Mouse (Mus musculus): Measurements from ENCODE around the gene Fer. TPM values are rescaled to one million over a fixed set of nuclear protein-coding genes. Genes with fewer than 3 reads are reported as not detected.
A peak's percentile ranks its signal among the peaks of the same experiment; 100 is the strongest.

The Fer gene
- polyA plus RNA-seq, 1 experiment from 2014 or later = 33.8 TPM

- no peak; the same call in 1 of the 2 replicates for ATAC-seq (ENCODE audit: low FRiP score, low read depth)
- no peaks in the 10 kb centered on the region for H3K36me3 ChIP-seq
- no peak overlapping the region for H3K9ac ChIP-seq
- H3K4me1 ChIP-seq (replicated peaks) = peaks cover 10% of the 10 kb centered on the region
- H3K4me2 ChIP-seq = no peak overlapping the region
- no peaks in the 10 kb centered on the region for H3K27me3 ChIP-seq
- no peak overlapping the region for H3K4me3 ChIP-seq
- 54% methylated on average over 3 of the region's 3 CpGs for WGBS
- no peak overlapping the region for H3K27ac ChIP-seq (replicated peaks)
- H3K9me3 ChIP-seq = no peaks in the 10 kb centered on the region
Measured at GRCm38 (mm10) chr17:64100172-64100510, 237.3 kb downstream of the Fer start.

- Histone ChIP-seq H3K36me3 (no peaks in the 10 kb centered on the region), H3K9ac (no peak overlapping the region), H3K4me1 (replicated peaks) (peaks cover 4% of the 10 kb centered on the region; the same call in 1 of the 2 replicates), H3K4me3 (no peak overlapping the region), H3K9me3 (no peaks in the 10 kb centered on the region), H3K4me2 (no peak overlapping the region), H3K27ac (replicated peaks) (no peak overlapping the region), H3K27me3 (no peaks in the 10 kb centered on the region)
- WGBS = 96% methylated on average over 5 of the region's 5 CpGs
- ATAC-seq (ENCODE audit: low FRiP score, low read depth) = no peak
Measured at GRCm38 (mm10) chr17:64108773-64109172, 245.9 kb downstream of the Fer start.

- Histone ChIP-seq H3K4me2 (no peak overlapping the region), H3K9ac (no peak overlapping the region), H3K36me3 (no peaks in the 10 kb centered on the region), H3K27ac (replicated peaks) (no peak overlapping the region), H3K4me3 (no peak overlapping the region), H3K4me1 (replicated peaks) (peaks cover 4% of the 10 kb centered on the region; the same call in 1 of the 2 replicates), H3K9me3 (no peaks in the 10 kb centered on the region), H3K27me3 (no peaks in the 10 kb centered on the region)
- no peak for ATAC-seq (ENCODE audit: low FRiP score, low read depth)
- 58% methylated on average over 8 of the region's 8 CpGs for WGBS
Measured at GRCm38 (mm10) chr17:64109871-64110270, 247.0 kb downstream of the Fer start.

GRCm38 (mm10) chr17:64113625-64114024 lies 250.8 kb downstream of the Fer start:
- Histone ChIP-seq H3K4me2 (no peak overlapping the region), H3K9ac (no peak overlapping the region), H3K27ac (replicated peaks) (no peak overlapping the region), H3K27me3 (no peaks in the 10 kb centered on the region), H3K4me1 (replicated peaks) (peaks cover 4% of the 10 kb centered on the region; the same call in 1 of the 2 replicates), H3K4me3 (no peak overlapping the region), H3K36me3 (no peaks in the 10 kb centered on the region), H3K9me3 (no peaks in the 10 kb centered on the region)
- ATAC-seq (ENCODE audit: low FRiP score, low read depth) = no peak
- WGBS = 89% methylated on average over 5 of the region's 5 CpGs

GRCm38 (mm10) chr17:64116762-64117161 lies 253.9 kb downstream of the Fer start:
- no peak overlapping the region for H3K4me2 ChIP-seq

GRCm38 (mm10) chr17:64119697-64120288 lies 256.9 kb downstream of the Fer start:
- no peak overlapping the region for H3K9ac ChIP-seq
- no peaks in the 10 kb centered on the region for H3K4me1 ChIP-seq (replicated peaks)
- no peak overlapping the region for H3K4me3 ChIP-seq
- no peaks in the 10 kb centered on the region for H3K9me3 ChIP-seq
- H3K27me3 ChIP-seq = no peaks in the 10 kb centered on the region
- no peak overlapping the region for H3K27ac ChIP-seq (replicated peaks)
- no peak overlapping the region for H3K4me2 ChIP-seq
- ATAC-seq (ENCODE audit: low FRiP score, low read depth) = no peak
- H3K36me3 ChIP-seq = no peaks in the 10 kb centered on the region
- 80% methylated on average over 5 of the region's 5 CpGs for WGBS

More at GRCm38 (mm10) chr17:64116762-64117161, 253.9 kb downstream of the Fer start:
- no peak overlapping the region for H3K27ac ChIP-seq (replicated peaks)
- H3K4me1 ChIP-seq (replicated peaks) = no peaks in the 10 kb centered on the region
- H3K9me3 ChIP-seq = no peaks in the 10 kb centered on the region
- WGBS = 66% methylated on average over 6 of the region's 6 CpGs
- H3K27me3 ChIP-seq = no peaks in the 10 kb centered on the region
- no peak overlapping the region for H3K9ac ChIP-seq
- ATAC-seq (ENCODE audit: low FRiP score, low read depth) = no peak
- H3K36me3 ChIP-seq = no peaks in the 10 kb centered on the region
- H3K4me3 ChIP-seq = no peak overlapping the region

GRCm38 (mm10) chr17:64122556-64122955 lies 259.7 kb downstream of the Fer start:
- Histone ChIP-seq H3K9ac (no peak overlapping the region), H3K4me2 (no peak overlapping the region), H3K4me3 (no peak overlapping the region), H3K9me3 (no peaks in the 10 kb centered on the region), H3K36me3 (no peaks in the 10 kb centered on the region), H3K27ac (replicated peaks) (no peak overlapping the region), H3K27me3 (no peaks in the 10 kb centered on the region), H3K4me1 (replicated peaks) (no peaks in the 10 kb centered on the region)
- 88% methylated on average over 11 of the region's 11 CpGs for WGBS
- no peak for ATAC-seq (ENCODE audit: low FRiP score, low read depth)

GRCm38 (mm10) chr17:64123732-64124131 lies 260.9 kb downstream of the Fer start:
- Histone ChIP-seq H3K4me3 (no peak overlapping the region), H3K27me3 (no peaks in the 10 kb centered on the region), H3K9me3 (no peaks in the 10 kb centered on the region), H3K36me3 (no peaks in the 10 kb centered on the region), H3K9ac (no peak overlapping the region), H3K4me2 (no peak overlapping the region), H3K27ac (replicated peaks) (no peak overlapping the region), H3K4me1 (replicated peaks) (no peaks in the 10 kb centered on the region)
- WGBS = 75% methylated on average over 3 of the region's 3 CpGs
- ATAC-seq (ENCODE audit: low FRiP score, low read depth) = no peak

GRCm38 (mm10) chr17:64126904-64127303 lies 264.0 kb downstream of the Fer start:
- no peak for ATAC-seq (ENCODE audit: low FRiP score, low read depth)
- Histone ChIP-seq H3K27me3 (no peaks in the 10 kb centered on the region), H3K36me3 (no peaks in the 10 kb centered on the region), H3K4me2 (no peak overlapping the region), H3K9ac (no peak overlapping the region), H3K27ac (replicated peaks) (no peak overlapping the region), H3K9me3 (no peaks in the 10 kb centered on the region), H3K4me3 (no peak overlapping the region), H3K4me1 (replicated peaks) (peaks cover 7% of the 10 kb centered on the region; the same call in 1 of the 2 replicates)
- WGBS = 92% methylated on average over 5 of the region's 5 CpGs

- Histone ChIP-seq H3K36me3 (no peaks in the 10 kb centered on the region), H3K27me3 (no peaks in the 10 kb centered on the region), H3K27ac (replicated peaks) (no peak overlapping the region; the same call in 1 of the 2 replicates)
Measured at GRCm38 (mm10) chr17:64129750-64130149, 266.9 kb downstream of the Fer start.

GRCm38 (mm10) chr17:64130356-64130755 lies 267.5 kb downstream of the Fer start:
- H3K4me3 ChIP-seq = no peak overlapping the region
- WGBS = 47% methylated on average over 3 of the region's 3 CpGs
- no peaks in the 10 kb centered on the region for H3K27me3 ChIP-seq
- no peaks in the 10 kb centered on the region for H3K36me3 ChIP-seq
- H3K27ac ChIP-seq (replicated peaks) = no peak overlapping the region; the same call in 1 of the 2 replicates
- H3K9ac ChIP-seq = no peak overlapping the region
- peaks cover 7% of the 10 kb centered on the region; the same call in 1 of the 2 replicates for H3K4me1 ChIP-seq (replicated peaks)
- H3K4me2 ChIP-seq = no peak overlapping the region
- ATAC-seq (ENCODE audit: low FRiP score, low read depth) = peak; percentile 81
- no peaks in the 10 kb centered on the region for H3K9me3 ChIP-seq

More at GRCm38 (mm10) chr17:64129750-64130149, 266.9 kb downstream of the Fer start:
- Histone ChIP-seq H3K4me1 (replicated peaks) (peaks cover 7% of the 10 kb centered on the region; the same call in 1 of the 2 replicates), H3K4me2 (no peak overlapping the region), H3K4me3 (no peak overlapping the region), H3K9me3 (no peaks in the 10 kb centered on the region), H3K9ac (no peak overlapping the region)
- WGBS = 64% methylated on average over 2 of the region's 2 CpGs
- ATAC-seq (ENCODE audit: low FRiP score, low read depth) = no peak

- Histone ChIP-seq H3K4me2 (no peak overlapping the region), H3K9me3 (no peaks in the 10 kb centered on the region), H3K27ac (replicated peaks) (no peak overlapping the region), H3K9ac (no peak overlapping the region), H3K27me3 (no peaks in the 10 kb centered on the region), H3K36me3 (no peaks in the 10 kb centered on the region), H3K4me3 (no peak overlapping the region), H3K4me1 (replicated peaks) (peaks cover 7% of the 10 kb centered on the region)
- ATAC-seq (ENCODE audit: low FRiP score, low read depth) = no peak
- 87% methylated on average over 6 of the region's 6 CpGs for WGBS
Measured at GRCm38 (mm10) chr17:64132183-64132582, 269.3 kb downstream of the Fer start.

Measured in hindbrain, embryonic 15.5 days (tissue).